Mouse (Mus musculus): ENCODE results near the gene Bola2. TPM values are rescaled to one million over a fixed set of nuclear protein-coding genes. Genes with fewer than 3 reads are reported as not detected.
"Not testable (repeated sequence)": the region's sequence is repeated elsewhere in the genome, so short reads cannot be mapped to it uniquely, and the experiment has no call there.

Gene Bola2
- polyA plus RNA-seq, 1 experiment from 2014 or later: 140 TPM

- WGBS: 83% methylated on average over 3 of the region's 4 CpGs
- Histone ChIP-seq H3K9me3 (ENCODE audit: control insufficient read depth, low read length) (no peaks in the 10 kb centered on the region), H3K27me3 (ENCODE audit: control insufficient read depth, insufficient read depth, low read length) (no peaks in the 10 kb centered on the region), H3K4me2 (ENCODE audit: low read depth, low read length) (no peak overlapping the region), H3K9ac (replicated peaks; ENCODE audit: low read depth, low read length) (no peak overlapping the region), H3K27ac (ENCODE audit: low read depth, low read length) (no peak overlapping the region), H3K36me3 (ENCODE audit: control insufficient read depth, insufficient read depth, low read length) (no peaks in the 10 kb centered on the region), H3K4me3 (ENCODE audit: low read depth, low read length) (no peak overlapping the region), H3K4me1 (ENCODE audit: control insufficient read depth, insufficient read depth, low read length) (no peaks in the 10 kb centered on the region)
- no peak for ATAC-seq (ENCODE audit: low read depth)
Measured at GRCm38 (mm10) chr7:126710266-126710665, 15.1 kb downstream of the Bola2 start.

GRCm38 (mm10) chr7:126711910-126712309 lies 16.7 kb downstream of the Bola2 start:
- Histone ChIP-seq H3K9ac (replicated peaks; ENCODE audit: low read depth, low read length) (no peak overlapping the region), H3K4me1 (ENCODE audit: control insufficient read depth, insufficient read depth, low read length) (no peaks in the 10 kb centered on the region), H3K4me3 (ENCODE audit: low read depth, low read length) (no peak overlapping the region), H3K27ac (ENCODE audit: low read depth, low read length) (no peak overlapping the region), H3K27me3 (ENCODE audit: control insufficient read depth, insufficient read depth, low read length) (no peaks in the 10 kb centered on the region), H3K9me3 (ENCODE audit: control insufficient read depth, low read length) (no peaks in the 10 kb centered on the region), H3K36me3 (ENCODE audit: control insufficient read depth, insufficient read depth, low read length) (no peaks in the 10 kb centered on the region), H3K4me2 (ENCODE audit: low read depth, low read length) (no peak overlapping the region)
- 88% methylated on average over 3 of the region's 3 CpGs for WGBS
- ATAC-seq (ENCODE audit: low read depth): no peak

GRCm38 (mm10) chr7:126715679-126716078 lies 20.5 kb downstream of the Bola2 start:
- Histone ChIP-seq H3K9ac (replicated peaks; ENCODE audit: low read depth, low read length) (no peak overlapping the region), H3K4me1 (ENCODE audit: control insufficient read depth, insufficient read depth, low read length) (no peaks in the 10 kb centered on the region), H3K9me3 (ENCODE audit: control insufficient read depth, low read length) (no peaks in the 10 kb centered on the region), H3K4me2 (ENCODE audit: low read depth, low read length) (no peak overlapping the region), H3K27ac (ENCODE audit: low read depth, low read length) (no peak overlapping the region), H3K4me3 (ENCODE audit: low read depth, low read length) (no peak overlapping the region), H3K36me3 (ENCODE audit: control insufficient read depth, insufficient read depth, low read length) (no peaks in the 10 kb centered on the region), H3K27me3 (ENCODE audit: control insufficient read depth, insufficient read depth, low read length) (no peaks in the 10 kb centered on the region)
- no peak for ATAC-seq (ENCODE audit: low read depth)
- WGBS: 81% methylated on average over 4 of the region's 4 CpGs

- no peak for ATAC-seq (ENCODE audit: low read depth)
- H3K27ac ChIP-seq (ENCODE audit: low read depth, low read length): no peak overlapping the region
Measured at GRCm38 (mm10) chr7:126717566-126717965, 22.4 kb downstream of the Bola2 start.

GRCm38 (mm10) chr7:126718787-126719337 lies 23.7 kb downstream of the Bola2 start:
- Histone ChIP-seq H3K4me3 (ENCODE audit: low read depth, low read length) (no peak overlapping the region), H3K4me2 (ENCODE audit: low read depth, low read length) (no peak overlapping the region), H3K27me3 (ENCODE audit: control insufficient read depth, insufficient read depth, low read length) (no peaks in the 10 kb centered on the region), H3K4me1 (ENCODE audit: control insufficient read depth, insufficient read depth, low read length) (no peaks in the 10 kb centered on the region), H3K27ac (ENCODE audit: low read depth, low read length) (no peak overlapping the region), H3K36me3 (ENCODE audit: control insufficient read depth, insufficient read depth, low read length) (no peaks in the 10 kb centered on the region), H3K9me3 (ENCODE audit: control insufficient read depth, low read length) (no peaks in the 10 kb centered on the region), H3K9ac (replicated peaks; ENCODE audit: low read depth, low read length) (no peak overlapping the region)
- WGBS: 93% methylated on average over 5 of the region's 5 CpGs
- no peak for ATAC-seq (ENCODE audit: low read depth)

More at GRCm38 (mm10) chr7:126717566-126717965, 22.4 kb downstream of the Bola2 start:
- H3K4me2 ChIP-seq (ENCODE audit: low read depth, low read length): no peak overlapping the region
- no peaks in the 10 kb centered on the region for H3K36me3 ChIP-seq (ENCODE audit: control insufficient read depth, insufficient read depth, low read length)
- H3K9ac ChIP-seq (replicated peaks; ENCODE audit: low read depth, low read length): no peak overlapping the region
- WGBS: 95% methylated on average over 3 of the region's 3 CpGs
- H3K9me3 ChIP-seq (ENCODE audit: control insufficient read depth, low read length): no peaks in the 10 kb centered on the region
- H3K27me3 ChIP-seq (ENCODE audit: control insufficient read depth, insufficient read depth, low read length): no peaks in the 10 kb centered on the region
- H3K4me1 ChIP-seq (ENCODE audit: control insufficient read depth, insufficient read depth, low read length): no peaks in the 10 kb centered on the region
- no peak overlapping the region for H3K4me3 ChIP-seq (ENCODE audit: low read depth, low read length)

GRCm38 (mm10) chr7:126721635-126722034 lies 26.4 kb downstream of the Bola2 start:
- H3K4me1 ChIP-seq (ENCODE audit: control insufficient read depth, insufficient read depth, low read length): no peaks in the 10 kb centered on the region
- WGBS: 93% methylated on average over 13 of the region's 13 CpGs
- no peak overlapping the region for H3K4me2 ChIP-seq (ENCODE audit: low read depth, low read length)
- no peaks in the 10 kb centered on the region for H3K36me3 ChIP-seq (ENCODE audit: control insufficient read depth, insufficient read depth, low read length)
- no peaks in the 10 kb centered on the region for H3K27me3 ChIP-seq (ENCODE audit: control insufficient read depth, insufficient read depth, low read length)
- no peak overlapping the region for H3K27ac ChIP-seq (ENCODE audit: low read depth, low read length)
- no peaks in the 10 kb centered on the region for H3K9me3 ChIP-seq (ENCODE audit: control insufficient read depth, low read length)
- H3K9ac ChIP-seq (replicated peaks; ENCODE audit: low read depth, low read length): no peak overlapping the region
- no peak for ATAC-seq (ENCODE audit: low read depth)
- no peak overlapping the region for H3K4me3 ChIP-seq (ENCODE audit: low read depth, low read length)

GRCm38 (mm10) chr7:126725077-126725476 lies 29.9 kb downstream of the Bola2 start:
- H3K27me3 ChIP-seq (ENCODE audit: control insufficient read depth, insufficient read depth, low read length): no peaks in the 10 kb centered on the region
- no peaks in the 10 kb centered on the region for H3K36me3 ChIP-seq (ENCODE audit: control insufficient read depth, insufficient read depth, low read length)
- WGBS: 84% methylated on average over 3 of the region's 3 CpGs
- ATAC-seq (ENCODE audit: low read depth): no peak
- H3K4me1 ChIP-seq (ENCODE audit: control insufficient read depth, insufficient read depth, low read length): no peaks in the 10 kb centered on the region
- no peaks in the 10 kb centered on the region for H3K9me3 ChIP-seq (ENCODE audit: control insufficient read depth, low read length)
- no peak overlapping the region for H3K9ac ChIP-seq (replicated peaks; ENCODE audit: low read depth, low read length)
- H3K27ac ChIP-seq (ENCODE audit: low read depth, low read length): no peak overlapping the region
- H3K4me3 ChIP-seq (ENCODE audit: low read depth, low read length): no peak overlapping the region
- no peak overlapping the region for H3K4me2 ChIP-seq (ENCODE audit: low read depth, low read length)

GRCm38 (mm10) chr7:126725667-126726066 lies 30.5 kb downstream of the Bola2 start:
- no peak overlapping the region for H3K9ac ChIP-seq (replicated peaks; ENCODE audit: low read depth, low read length)
- H3K36me3 ChIP-seq (ENCODE audit: control insufficient read depth, insufficient read depth, low read length): no peaks in the 10 kb centered on the region
- H3K4me3 ChIP-seq (ENCODE audit: low read depth, low read length): no peak overlapping the region
- no peaks in the 10 kb centered on the region for H3K4me1 ChIP-seq (ENCODE audit: control insufficient read depth, insufficient read depth, low read length)
- H3K27ac ChIP-seq (ENCODE audit: low read depth, low read length): no peak overlapping the region
- no peaks in the 10 kb centered on the region for H3K27me3 ChIP-seq (ENCODE audit: control insufficient read depth, insufficient read depth, low read length)
- H3K9me3 ChIP-seq (ENCODE audit: control insufficient read depth, low read length): no peaks in the 10 kb centered on the region
- no peak for ATAC-seq (ENCODE audit: low read depth)
- 88% methylated on average over 5 of the region's 5 CpGs for WGBS
- no peak overlapping the region for H3K4me2 ChIP-seq (ENCODE audit: low read depth, low read length)

GRCm38 (mm10) chr7:126730256-126730789 lies 35.1 kb downstream of the Bola2 start:
- not testable (repeated sequence) for H3K9me3 ChIP-seq (ENCODE audit: control insufficient read depth, low read length); H3K9ac ChIP-seq (replicated peaks; ENCODE audit: low read depth, low read length); H3K27ac ChIP-seq (ENCODE audit: low read depth, low read length); H3K27me3 ChIP-seq (ENCODE audit: control insufficient read depth, insufficient read depth, low read length); H3K4me2 ChIP-seq (ENCODE audit: low read depth, low read length); H3K36me3 ChIP-seq (ENCODE audit: control insufficient read depth, insufficient read depth, low read length); H3K4me3 ChIP-seq (ENCODE audit: low read depth, low read length); H3K4me1 ChIP-seq (ENCODE audit: control insufficient read depth, insufficient read depth, low read length); ATAC-seq (ENCODE audit: low read depth)
- 88% methylated on average over 4 of the region's 4 CpGs for WGBS

Measured in neural tube, embryonic 14.5 days (tissue).